In genomic region chr1:37379536-37379935, GRCm38 (mm10) we compare ENCODE assay signal across 23 mouse cellular contexts. TPM values are rescaled to one million over a fixed set of nuclear protein-coding genes. Genes with fewer than 3 reads are reported as not detected.
DNase-seq lines count a peak whose midpoint lies in the region; ATAC-seq lines count a peak whose summit lies in the region.
"Had no signal": no experiment of that assay in that cellular context is flagged by ENCODE, and none has a peak within 500 bp of the region (broad histone marks: within the 10 kb centered on the region; RNA-seq: fewer than 3 reads in every experiment).

No protein-coding gene starts in this region.

- H3K4me1 ChIP-seq in hindbrain, embryonic 15.5 days (replicated peaks), result no peaks in the 10 kb centered on the region
- H3K4me1 ChIP-seq in hindbrain, embryonic 14.5 days (replicated peaks; ENCODE audit: control insufficient read depth, insufficient read depth, low read length), result no peaks in the 10 kb centered on the region
- H3K4me1 ChIP-seq in heart, embryonic 11.5 days (ENCODE audit: control insufficient read depth, insufficient read depth, low read length), result peaks cover 10% of the 10 kb centered on the region
- H3K4me1 ChIP-seq: embryonic facial prominence, embryonic 13.5 days; forebrain, embryonic 12.5 days; hindbrain, embryonic 10.5 days; intestine, embryonic 15.5 days; midbrain, embryonic 13.5 days had no signal

- no peaks in the 10 kb centered on the region for H3K27me3 ChIP-seq in hindbrain, embryonic 15.5 days
- no peaks in the 10 kb centered on the region for H3K27me3 ChIP-seq in hindbrain, embryonic 14.5 days (ENCODE audit: control insufficient read depth, insufficient read depth, low read length)
- H3K27me3 ChIP-seq in heart, embryonic 11.5 days (ENCODE audit: control insufficient read depth, insufficient read depth, low read length), result no peaks in the 10 kb centered on the region
- H3K27me3 ChIP-seq: embryonic facial prominence, embryonic 13.5 days; forebrain, embryonic 12.5 days; intestine, embryonic 15.5 days; megakaryocyte, embryonic 14.5 days; midbrain, embryonic 13.5 days had no signal

- 66% methylated on average over 4 of the region's 4 CpGs for WGBS in hindbrain, embryonic 15.5 days
- 60% methylated on average over 4 of the region's 4 CpGs for WGBS in hindbrain, embryonic 14.5 days
- WGBS in heart, embryonic 11.5 days (ENCODE audit: insufficient replicate concordance), result 54% methylated on average over 4 of the region's 4 CpGs

- no peak overlapping the region for H3K4me3 ChIP-seq in hindbrain, embryonic 15.5 days
- H3K4me3 ChIP-seq in hindbrain, embryonic 14.5 days (replicated peaks; ENCODE audit: low read length), result no peak overlapping the region
- H3K4me3 ChIP-seq in heart, embryonic 11.5 days (ENCODE audit: low read depth, low read length), result no peak overlapping the region
- H3K4me3 ChIP-seq: embryonic facial prominence, embryonic 13.5 days; erythroblast, embryonic 14.5 days; forebrain, embryonic 12.5 days; heart, embryonic 10.5 days; hindbrain, embryonic 10.5 days; intestine, embryonic 15.5 days; midbrain, embryonic 13.5 days had no signal

- no peaks in the 10 kb centered on the region for H3K9me3 ChIP-seq in hindbrain, embryonic 15.5 days
- H3K9me3 ChIP-seq in hindbrain, embryonic 14.5 days (ENCODE audit: control insufficient read depth, low read length), result no peaks in the 10 kb centered on the region
- H3K9me3 ChIP-seq in heart, embryonic 11.5 days (replicated peaks; ENCODE audit: control insufficient read depth, low read length), result no peaks in the 10 kb centered on the region
- H3K9me3 ChIP-seq: embryonic facial prominence, embryonic 13.5 days; forebrain, embryonic 12.5 days; heart, embryonic 10.5 days; hindbrain, embryonic 10.5 days; intestine, embryonic 15.5 days; megakaryocyte, embryonic 14.5 days; midbrain, embryonic 13.5 days had no signal

- H3K9ac ChIP-seq in hindbrain, embryonic 15.5 days, result no peak overlapping the region
- no peak overlapping the region for H3K9ac ChIP-seq in hindbrain, embryonic 14.5 days
- H3K9ac ChIP-seq in heart, embryonic 11.5 days (ENCODE audit: low read depth, low read length), result no peak overlapping the region
- H3K9ac ChIP-seq: embryonic facial prominence, embryonic 13.5 days; forebrain, embryonic 12.5 days; intestine, embryonic 15.5 days; liver, postnatal 0 days; midbrain, embryonic 13.5 days had no signal

- H3K36me3 ChIP-seq in hindbrain, embryonic 15.5 days, result peaks cover 33% of the 10 kb centered on the region
- H3K36me3 ChIP-seq in hindbrain, embryonic 14.5 days (replicated peaks; ENCODE audit: control insufficient read depth, insufficient read depth), result peaks cover 69% of the 10 kb centered on the region
- H3K36me3 ChIP-seq in heart, embryonic 11.5 days (ENCODE audit: control insufficient read depth, insufficient read depth, low read length), result no peaks in the 10 kb centered on the region
- H3K36me3 ChIP-seq: intestine, embryonic 15.5 days had no signal

- ATAC-seq in hindbrain, embryonic 15.5 days (ENCODE audit: low FRiP score, low read depth), result peak; percentile 23; the same call in 1 of the 2 replicates
- no peak for ATAC-seq in hindbrain, embryonic 14.5 days (ENCODE audit: low FRiP score)
- no peak for ATAC-seq in heart, embryonic 11.5 days (replicated peaks; ENCODE audit: insufficient number of reproducible peaks, low FRiP score, low TSS enrichment)
- ATAC-seq: intestine, embryonic 15.5 days; liver, postnatal 0 days; midbrain, embryonic 13.5 days had no signal

- H3K27ac ChIP-seq in hindbrain, embryonic 15.5 days (replicated peaks), result no peak overlapping the region
- no peak overlapping the region for H3K27ac ChIP-seq in hindbrain, embryonic 14.5 days
- H3K27ac ChIP-seq in heart, embryonic 11.5 days (ENCODE audit: low read depth, low read length), result no peak overlapping the region
- H3K27ac ChIP-seq: embryonic facial prominence, embryonic 13.5 days; forebrain, embryonic 12.5 days; heart, embryonic 10.5 days; hindbrain, embryonic 10.5 days; intestine, embryonic 15.5 days; midbrain, embryonic 13.5 days had no signal

- peak; percentile 53 to 66 for DNase-seq in cerebellum, adult 18-20 months
- DNase-seq in cerebellum, postnatal 10 days, result no peak
- DNase-seq in hindbrain, embryonic 14.5 days (ENCODE audit: low spot score), result no peak
- DNase-seq in brain, adult 2 months (ENCODE audit: low read depth, low spot score), result peak; percentile 82
- peak; percentile 35 to 54 for DNase-seq in cerebellum, postnatal 36 days
- no peak for DNase-seq in urinary bladder, adult 18-20 months (ENCODE audit: low spot score in 2 of 2)
- DNase-seq: adrenal gland, postnatal 25 days; kidney, adult 8-10 months; kidney, postnatal 14 days; liver, postnatal 0 days; lung, postnatal 36 days; thymus, postnatal 14 days had no signal

- H3K4me2 ChIP-seq in hindbrain, embryonic 15.5 days, result no peak overlapping the region
- no peak overlapping the region for H3K4me2 ChIP-seq in hindbrain, embryonic 14.5 days (replicated peaks)
- no peak overlapping the region for H3K4me2 ChIP-seq in heart, embryonic 11.5 days
- H3K4me2 ChIP-seq: embryonic facial prominence, embryonic 13.5 days; forebrain, embryonic 12.5 days; intestine, embryonic 15.5 days; liver, embryonic 11.5 days; midbrain, embryonic 13.5 days had no signal

RNA-seq across cellular contexts. Expression of gene Coa5, which starts 50.4 kb away (rescaled TPM):
- 59.8 and 60.1 TPM in 2 replicates for polyA plus RNA-seq in hindbrain, embryonic 15.5 days (2015; fragmentation: Nextera tagmentation; extraction: Ambion mirVana)
- polyA plus RNA-seq in hindbrain, embryonic 14.5 days (2014; fragmentation: Nextera tagmentation; extraction: Ambion mirVana), result 69.3 and 76.4 TPM in 2 replicates
- polyA plus RNA-seq in heart, embryonic 11.5 days (2014; fragmentation: Nextera tagmentation; extraction: Ambion mirVana), result 84.2 and 86.8 TPM in 2 replicates

RNA-seq across cellular contexts. Expression of gene Unc50, which starts 50.4 kb away (rescaled TPM):
- 116 and 121 TPM in 2 replicates for polyA plus RNA-seq in hindbrain, embryonic 15.5 days (2015; fragmentation: Nextera tagmentation; extraction: Ambion mirVana)
- 124 and 126 TPM in 2 replicates for polyA plus RNA-seq in hindbrain, embryonic 14.5 days (2014; fragmentation: Nextera tagmentation; extraction: Ambion mirVana)
- 82.5 and 88.1 TPM in 2 replicates for polyA plus RNA-seq in heart, embryonic 11.5 days (2014; fragmentation: Nextera tagmentation; extraction: Ambion mirVana)

Comparison
In these comparisons a context has a peak if more than half of its experiments do, and no peak if none do; other contexts are left out.
1. DNase-seq: peak in cerebellum, adult 18-20 months (2 of 2), brain, adult 2 months (single experiment) and cerebellum, postnatal 36 days (2 of 2); none in cerebellum, postnatal 10 days (0 of 2), hindbrain, embryonic 14.5 days (single experiment) and urinary bladder, adult 18-20 months (0 of 2).